Mouse (Mus musculus): ENCODE data around the gene Ica1. TPM values are rescaled to one million over a fixed set of nuclear protein-coding genes. Genes with fewer than 3 reads are reported as not detected.

Ica1 gene
- polyA plus RNA-seq, 1 experiment from 2014 or later, result 75.5 TPM

DNA sequence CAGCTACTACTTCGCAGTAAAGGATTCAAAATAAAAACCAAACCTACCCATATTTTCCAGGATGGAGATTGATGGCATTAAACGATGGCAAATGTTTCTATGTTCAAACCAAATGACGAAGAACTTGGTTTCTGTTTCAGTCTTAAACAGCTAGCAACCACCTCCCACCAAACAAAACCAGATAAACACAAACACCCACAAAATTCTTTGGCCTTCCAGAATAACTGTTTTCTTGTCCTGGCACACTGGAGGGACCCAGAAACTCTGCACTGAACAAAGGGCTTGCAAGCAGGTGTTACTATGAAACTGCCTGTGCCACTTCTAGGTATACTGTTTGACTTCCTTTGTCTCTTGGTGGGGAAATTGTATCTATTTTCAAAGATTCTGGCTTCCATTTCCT lies 43.2 kb downstream of the Ica1 start:
- ATAC-seq (ENCODE audit: low FRiP score) (no peak), DNase-seq (ENCODE audit: low spot score) (no peak)
- Histone ChIP-seq H3K4me3 (replicated peaks; ENCODE audit: low read length) (no peak overlapping the region), H3K9me3 (ENCODE audit: control insufficient read depth, low read length) (no peaks in the 10 kb centered on the region), H3K9ac (no peak overlapping the region), H3K27ac (no peak overlapping the region), H3K4me2 (replicated peaks) (no peak overlapping the region), H3K4me1 (replicated peaks; ENCODE audit: control insufficient read depth, insufficient read depth, low read length) (no peaks in the 10 kb centered on the region), H3K27me3 (ENCODE audit: control insufficient read depth, insufficient read depth, low read length) (no peaks in the 10 kb centered on the region), H3K36me3 (replicated peaks; ENCODE audit: control insufficient read depth, insufficient read depth) (no peaks in the 10 kb centered on the region)
- WGBS, result 92% methylated on average over 3 of the region's 3 CpGs

DNA sequence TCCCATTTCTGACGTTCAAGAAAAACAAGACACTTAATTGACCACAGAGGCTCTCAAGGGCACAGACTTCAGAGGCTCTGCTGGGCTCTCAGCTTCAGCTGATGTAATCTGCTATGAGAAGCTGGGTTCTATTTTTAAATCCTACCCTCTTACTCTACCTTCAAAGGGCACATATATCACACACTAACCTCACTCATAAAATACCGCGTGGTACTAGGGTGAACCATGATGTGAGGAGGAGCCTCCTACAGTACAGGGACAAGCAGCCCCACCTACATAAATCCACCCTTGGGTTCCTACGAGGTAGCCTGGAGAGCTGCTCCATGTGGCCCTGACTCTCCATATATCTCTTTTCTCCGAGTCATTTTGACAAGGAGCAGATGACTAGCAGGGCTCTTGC lies 45.8 kb downstream of the Ica1 start:
- WGBS, result 79% methylated on average over 5 of the region's 5 CpGs
- Histone ChIP-seq H3K27ac (no peak overlapping the region), H3K36me3 (replicated peaks; ENCODE audit: control insufficient read depth, insufficient read depth) (no peaks in the 10 kb centered on the region), H3K27me3 (ENCODE audit: control insufficient read depth, insufficient read depth, low read length) (no peaks in the 10 kb centered on the region), H3K9me3 (ENCODE audit: control insufficient read depth, low read length) (no peaks in the 10 kb centered on the region), H3K4me3 (replicated peaks; ENCODE audit: low read length) (no peak overlapping the region), H3K4me2 (replicated peaks) (no peak overlapping the region), H3K4me1 (replicated peaks; ENCODE audit: control insufficient read depth, insufficient read depth, low read length) (no peaks in the 10 kb centered on the region), H3K9ac (no peak overlapping the region)
- no peak for DNase-seq (ENCODE audit: low spot score)
- no peak for ATAC-seq (ENCODE audit: low FRiP score)

DNA sequence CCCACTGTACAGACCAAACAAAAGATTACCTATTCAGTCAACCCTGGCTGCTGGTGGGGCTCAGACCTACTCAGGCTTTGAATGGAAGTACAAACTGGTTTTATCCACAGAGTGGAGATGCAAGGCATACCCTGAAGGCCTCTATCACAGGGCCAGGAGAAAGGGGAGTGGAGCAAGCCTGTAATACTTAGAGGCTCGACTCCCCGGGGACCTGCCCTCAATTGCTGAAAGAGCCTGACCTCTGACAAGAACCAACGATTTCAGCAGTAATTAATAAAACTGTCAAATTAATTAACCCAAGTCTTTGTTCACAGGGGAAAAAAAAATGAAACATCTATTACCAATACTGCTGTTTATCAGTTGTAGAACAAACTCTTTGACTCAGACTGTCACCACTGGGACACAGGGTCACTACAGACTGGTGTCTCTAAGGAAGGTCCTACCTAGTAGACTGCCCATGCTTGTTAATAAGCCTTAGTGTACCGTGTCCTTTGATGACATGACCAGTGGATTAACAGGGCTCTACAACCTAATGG lies 46.6 kb downstream of the Ica1 start:
- 21% methylated on average over 4 of the region's 4 CpGs for WGBS
- Histone ChIP-seq H3K4me2 (replicated peaks) (no peak overlapping the region), H3K4me3 (replicated peaks; ENCODE audit: low read length) (no peak overlapping the region), H3K9ac (no peak overlapping the region), H3K36me3 (replicated peaks; ENCODE audit: control insufficient read depth, insufficient read depth) (no peaks in the 10 kb centered on the region), H3K27ac (no peak overlapping the region), H3K9me3 (ENCODE audit: control insufficient read depth, low read length) (no peaks in the 10 kb centered on the region), H3K27me3 (ENCODE audit: control insufficient read depth, insufficient read depth, low read length) (no peaks in the 10 kb centered on the region), H3K4me1 (replicated peaks; ENCODE audit: control insufficient read depth, insufficient read depth, low read length) (no peaks in the 10 kb centered on the region)
- no peak for ATAC-seq (ENCODE audit: low FRiP score)
- DNase-seq (ENCODE audit: low spot score), result no peak

DNA sequence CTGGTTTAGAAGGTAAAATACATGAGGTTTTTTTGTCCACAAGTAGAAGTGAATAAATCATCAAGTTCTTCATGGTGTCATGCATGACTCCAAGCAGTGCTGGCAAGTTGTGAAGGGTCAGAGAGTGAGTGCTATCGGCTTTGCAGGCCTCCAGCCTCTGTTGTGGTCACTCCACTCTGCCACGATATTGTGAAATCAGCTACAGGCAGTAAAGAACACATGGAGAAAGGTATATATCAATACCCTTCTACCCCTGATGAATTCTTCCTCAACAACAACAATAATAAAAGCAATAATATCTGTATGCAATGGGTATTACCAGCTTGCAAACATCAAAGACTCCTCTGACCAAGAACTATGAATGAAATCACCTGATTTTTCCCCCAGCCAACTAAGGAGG lies 47.9 kb downstream of the Ica1 start:
- Histone ChIP-seq H3K9ac (no peak overlapping the region), H3K9me3 (ENCODE audit: control insufficient read depth, low read length) (no peaks in the 10 kb centered on the region), H3K27me3 (ENCODE audit: control insufficient read depth, insufficient read depth, low read length) (no peaks in the 10 kb centered on the region), H3K27ac (no peak overlapping the region), H3K4me2 (replicated peaks) (no peak overlapping the region), H3K36me3 (replicated peaks; ENCODE audit: control insufficient read depth, insufficient read depth) (no peaks in the 10 kb centered on the region), H3K4me3 (replicated peaks; ENCODE audit: low read length) (no peak overlapping the region), H3K4me1 (replicated peaks; ENCODE audit: control insufficient read depth, insufficient read depth, low read length) (no peaks in the 10 kb centered on the region)
- ATAC-seq (ENCODE audit: low FRiP score) (no peak), DNase-seq (ENCODE audit: low spot score) (no peak)
- 93% methylated on average over 2 of the region's 2 CpGs for WGBS

DNA sequence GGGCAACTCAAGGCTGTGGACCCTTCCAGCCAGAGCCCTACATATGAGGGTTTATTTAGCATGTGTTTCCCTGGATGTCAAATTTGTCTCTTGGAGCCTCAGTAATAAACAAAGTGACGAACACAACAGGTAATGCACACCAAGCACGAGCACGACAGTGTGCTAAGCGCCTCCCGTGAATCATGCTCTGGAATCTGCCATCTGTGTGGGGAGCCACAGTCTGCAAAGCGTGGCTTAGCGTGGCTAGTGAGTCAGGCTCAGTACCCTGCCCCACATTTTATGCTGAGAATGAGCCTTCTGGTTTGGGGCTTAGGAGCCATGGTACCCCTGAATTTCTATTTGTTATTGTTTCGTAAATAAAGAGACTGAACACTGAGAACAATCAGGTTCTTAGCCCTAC lies 50.5 kb downstream of the Ica1 start:
- Histone ChIP-seq H3K36me3 (replicated peaks; ENCODE audit: control insufficient read depth, insufficient read depth) (no peaks in the 10 kb centered on the region), H3K4me1 (replicated peaks; ENCODE audit: control insufficient read depth, insufficient read depth, low read length) (no peaks in the 10 kb centered on the region), H3K27me3 (ENCODE audit: control insufficient read depth, insufficient read depth, low read length) (no peaks in the 10 kb centered on the region), H3K4me2 (replicated peaks) (no peak overlapping the region), H3K9me3 (ENCODE audit: control insufficient read depth, low read length) (no peaks in the 10 kb centered on the region), H3K9ac (no peak overlapping the region), H3K27ac (no peak overlapping the region), H3K4me3 (replicated peaks; ENCODE audit: low read length) (no peak overlapping the region)
- ATAC-seq (ENCODE audit: low FRiP score) (no peak), DNase-seq (ENCODE audit: low spot score) (no peak)
- WGBS, result 88% methylated on average over 8 of the region's 8 CpGs

DNA sequence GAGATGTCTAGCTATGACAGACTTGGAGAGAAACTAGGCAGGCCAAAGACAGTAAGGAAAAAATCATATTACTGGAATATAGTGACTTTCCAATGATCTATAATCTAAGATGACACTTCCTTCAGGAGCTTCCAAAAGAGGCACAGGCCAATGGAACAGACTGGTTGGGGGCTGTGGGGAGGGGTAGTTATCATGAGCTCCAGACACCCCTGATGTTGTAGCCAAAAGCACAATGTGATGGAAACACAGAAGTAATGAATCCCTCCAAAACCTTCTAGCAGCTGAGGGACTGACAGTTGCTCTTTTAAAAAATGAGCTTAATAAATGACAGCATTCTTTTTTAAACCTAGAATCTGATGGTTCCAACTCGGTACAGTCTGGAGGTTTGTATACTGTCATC lies 52.7 kb downstream of the Ica1 start:
- Histone ChIP-seq H3K4me2 (replicated peaks) (no peak overlapping the region), H3K9ac (no peak overlapping the region), H3K9me3 (ENCODE audit: control insufficient read depth, low read length) (no peaks in the 10 kb centered on the region), H3K4me1 (replicated peaks; ENCODE audit: control insufficient read depth, insufficient read depth, low read length) (no peaks in the 10 kb centered on the region), H3K27ac (no peak overlapping the region), H3K4me3 (replicated peaks; ENCODE audit: low read length) (no peak overlapping the region), H3K36me3 (replicated peaks; ENCODE audit: control insufficient read depth, insufficient read depth) (no peaks in the 10 kb centered on the region), H3K27me3 (ENCODE audit: control insufficient read depth, insufficient read depth, low read length) (no peaks in the 10 kb centered on the region)
- WGBS, result 90% methylated on average over 1 of the region's 1 CpGs
- no peak for ATAC-seq (ENCODE audit: low FRiP score)
- no peak for DNase-seq (ENCODE audit: low spot score)

DNA sequence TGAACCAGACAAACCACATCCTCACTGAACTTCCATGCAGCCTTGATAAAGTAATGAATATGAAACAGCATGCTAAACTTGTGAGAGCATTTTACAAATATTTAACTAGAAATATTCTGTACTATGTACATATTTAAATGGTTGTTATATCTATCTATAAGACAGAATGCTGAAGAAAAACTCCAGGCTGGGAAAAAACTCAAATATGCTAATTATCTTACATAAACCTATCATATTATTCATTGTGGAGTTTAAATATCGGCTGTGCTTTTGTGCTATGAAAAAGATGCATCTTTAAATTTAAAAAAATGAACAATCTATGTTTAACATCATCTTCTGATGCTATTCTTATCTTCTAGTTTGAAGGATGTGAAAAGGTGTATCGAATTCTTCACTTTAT lies 58.6 kb downstream of the Ica1 start:
- H3K27me3 ChIP-seq (ENCODE audit: control insufficient read depth, insufficient read depth, low read length), result no peaks in the 10 kb centered on the region
- no peak overlapping the region for H3K4me3 ChIP-seq (replicated peaks; ENCODE audit: low read length)
- no peak overlapping the region for H3K4me2 ChIP-seq (replicated peaks)
- ATAC-seq (ENCODE audit: low FRiP score) (no peak), DNase-seq (ENCODE audit: low spot score) (no peak)
- WGBS, result 93% methylated on average over 2 of the region's 2 CpGs
- H3K4me1 ChIP-seq (replicated peaks; ENCODE audit: control insufficient read depth, insufficient read depth, low read length), result no peaks in the 10 kb centered on the region
- H3K9me3 ChIP-seq (ENCODE audit: control insufficient read depth, low read length), result no peaks in the 10 kb centered on the region
- no peaks in the 10 kb centered on the region for H3K36me3 ChIP-seq (replicated peaks; ENCODE audit: control insufficient read depth, insufficient read depth)
- no peak overlapping the region for H3K9ac ChIP-seq
- H3K27ac ChIP-seq, result no peak overlapping the region

DNA sequence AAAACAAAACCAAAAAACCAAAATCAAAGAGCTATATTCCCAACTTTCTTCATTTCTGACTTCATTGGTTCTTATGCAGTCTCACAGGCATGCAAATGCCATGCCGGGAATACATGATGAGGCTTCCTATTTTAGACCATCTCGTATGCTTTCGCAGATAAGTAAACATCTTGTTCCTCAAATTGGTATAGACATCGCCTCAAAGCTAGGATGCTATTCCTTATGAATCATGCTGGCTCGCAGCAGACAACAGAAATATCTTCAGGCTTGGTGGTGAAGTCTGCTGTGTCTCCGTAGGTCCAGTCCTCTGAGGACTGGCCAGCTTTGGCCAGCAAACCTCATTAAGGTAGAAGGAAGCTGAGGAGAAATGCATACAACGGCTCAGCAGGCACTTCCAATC lies 60.3 kb downstream of the Ica1 start:
- no peaks in the 10 kb centered on the region for H3K27me3 ChIP-seq (ENCODE audit: control insufficient read depth, insufficient read depth, low read length)
- no peak overlapping the region for H3K4me2 ChIP-seq (replicated peaks)
- H3K9me3 ChIP-seq (ENCODE audit: control insufficient read depth, low read length), result no peaks in the 10 kb centered on the region
- 87% methylated on average over 7 of the region's 7 CpGs for WGBS
- H3K9ac ChIP-seq, result no peak overlapping the region
- H3K4me3 ChIP-seq (replicated peaks; ENCODE audit: low read length), result no peak overlapping the region
- no peak for DNase-seq (ENCODE audit: low spot score)
- ATAC-seq (ENCODE audit: low FRiP score), result no peak
- no peaks in the 10 kb centered on the region for H3K36me3 ChIP-seq (replicated peaks; ENCODE audit: control insufficient read depth, insufficient read depth)
- H3K27ac ChIP-seq, result no peak overlapping the region
- H3K4me1 ChIP-seq (replicated peaks; ENCODE audit: control insufficient read depth, insufficient read depth, low read length), result no peaks in the 10 kb centered on the region

DNA sequence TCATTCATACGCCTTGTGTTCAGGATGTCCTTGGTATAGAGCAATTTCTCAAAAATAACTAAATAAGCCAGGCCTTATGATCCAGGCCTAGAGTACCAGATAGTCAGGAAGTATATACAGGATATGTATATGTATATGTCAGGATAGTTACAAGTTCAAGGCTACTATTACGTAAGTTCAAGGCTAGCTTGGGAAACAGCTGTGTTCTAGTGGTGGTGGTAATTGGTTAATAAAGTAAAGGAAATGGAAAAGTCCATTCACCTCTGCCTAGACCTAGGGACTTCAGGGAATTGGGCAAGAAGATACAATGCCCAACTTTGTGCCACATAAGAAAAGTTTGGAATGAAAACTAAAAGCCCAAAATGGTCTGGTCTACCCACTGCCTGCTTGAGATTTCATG lies 61.7 kb downstream of the Ica1 start:
- Histone ChIP-seq H3K36me3 (replicated peaks; ENCODE audit: control insufficient read depth, insufficient read depth) (no peaks in the 10 kb centered on the region), H3K4me3 (replicated peaks; ENCODE audit: low read length) (no peak overlapping the region), H3K4me1 (replicated peaks; ENCODE audit: control insufficient read depth, insufficient read depth, low read length) (no peaks in the 10 kb centered on the region), H3K9me3 (ENCODE audit: control insufficient read depth, low read length) (no peaks in the 10 kb centered on the region), H3K27me3 (ENCODE audit: control insufficient read depth, insufficient read depth, low read length) (no peaks in the 10 kb centered on the region), H3K27ac (no peak overlapping the region), H3K4me2 (replicated peaks) (no peak overlapping the region), H3K9ac (no peak overlapping the region)
- DNase-seq (ENCODE audit: low spot score), result no peak
- WGBS, result 98% methylated on average over 2 of the region's 2 CpGs
- ATAC-seq (ENCODE audit: low FRiP score), result no peak

DNA sequence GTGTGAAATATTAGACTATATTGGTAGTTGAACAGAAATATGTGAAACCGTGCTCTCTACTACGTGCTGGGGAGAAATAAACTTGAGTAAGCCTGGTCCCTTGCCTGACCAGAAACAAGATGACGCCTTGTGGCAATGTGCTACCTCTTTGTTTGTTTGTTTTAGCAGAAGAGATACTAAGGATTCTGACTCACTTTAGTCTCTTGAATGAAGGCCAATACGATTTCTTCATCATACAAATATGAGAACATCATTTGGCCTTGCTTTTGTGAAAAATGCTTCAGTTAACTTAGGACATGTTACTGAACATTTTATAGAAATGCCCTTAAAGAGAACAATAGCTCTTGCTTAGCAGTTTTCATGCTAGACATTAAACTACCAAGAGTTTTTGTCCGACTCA lies 67.0 kb downstream of the Ica1 start:
- no peak for ATAC-seq (ENCODE audit: low FRiP score)
- Histone ChIP-seq H3K27me3 (ENCODE audit: control insufficient read depth, insufficient read depth, low read length) (no peaks in the 10 kb centered on the region), H3K27ac (no peak overlapping the region), H3K9me3 (ENCODE audit: control insufficient read depth, low read length) (no peaks in the 10 kb centered on the region), H3K4me1 (replicated peaks; ENCODE audit: control insufficient read depth, insufficient read depth, low read length) (no peaks in the 10 kb centered on the region), H3K4me2 (replicated peaks) (no peak overlapping the region), H3K36me3 (replicated peaks; ENCODE audit: control insufficient read depth, insufficient read depth) (no peaks in the 10 kb centered on the region), H3K9ac (no peak overlapping the region), H3K4me3 (replicated peaks; ENCODE audit: low read length) (no peak overlapping the region)
- no peak for DNase-seq (ENCODE audit: low spot score)
- 90% methylated on average over 5 of the region's 5 CpGs for WGBS

Measured in hindbrain, embryonic 14.5 days (tissue).